Mouse (Mus musculus) megakaryocyte, embryonic 14.5 days (primary cell): ENCODE data around the gene Prf1.

Experiments used
- FLI1 ChIP-seq: IDR thresholded peaks from 2 replicates; pipeline ENCODE4 v1.6.1; 2012; ENCODE audit warnings: low read length, inconsistent platforms, mixed read lengths
- GATA1 ChIP-seq: IDR thresholded peaks from 3 replicates; pipeline ENCODE4 v1.6.1; 2012; ENCODE audit warnings: mixed read lengths, low read length, inconsistent platforms, borderline replicate concordance

- TF ChIP-seq GATA1 (no peak), FLI1 (no peak)
Observed at GRCm38 (mm10) chr10:61342750-61343149, 45.1 kb downstream of the Prf1 start.
